Mouse (Mus musculus) heart, postnatal 0 days (tissue): ENCODE measurements at regions not wholly inside any gene's neighbourhood (a gene's known extent, or its start where the extent isn't known, plus 50 kb on each side); places are given as distances from the start of the nearest gene placed in this dataset.

Experiments used
- ATAC-seq: fragments of 200-750 bp; cut with Nextera tagmentation; 2 replicates; pipeline ENCODE4 v1.8.0; 2017; ENCODE audit warnings: low read depth, moderate number of reproducible peaks, moderate library complexity; ENCODE audit not compliant: insufficient read depth
- DNase-seq: peaks from one replicate; pipeline ENCODE4 v3.0.0-alpha.2; 2016; ENCODE audit warnings: low spot score
- H3K27ac ChIP-seq: fragments of 300-500 bp; sonication (generic); 2 replicates; pipeline ENCODE4 v1.5.1; 2014; ENCODE audit warnings: low read depth, mild to moderate bottlenecking
- H3K27me3 ChIP-seq: fragments of 300-500 bp; sonication (generic); 2 replicates; pipeline ENCODE4 v1.6.1; 2014; ENCODE audit warnings: low read length, mixed read lengths; ENCODE audit not compliant: control insufficient read depth, insufficient read depth
- H3K36me3 ChIP-seq: fragments of 300-500 bp; sonication (generic); replicated peaks from 2 replicates; pipeline ENCODE4 v1.6.1; 2014; ENCODE audit warnings: low read length, mixed read lengths; ENCODE audit not compliant: control insufficient read depth, insufficient read depth
- H3K4me1 ChIP-seq: fragments of 300-500 bp; sonication (generic); 2 replicates; pipeline ENCODE4 v1.6.1; 2014; ENCODE audit warnings: antibody characterized with exemption; ENCODE audit not compliant: control insufficient read depth, insufficient read depth
- H3K4me2 ChIP-seq: fragments of 300-500 bp; sonication (generic); 2 replicates; pipeline ENCODE4 v1.6.1; 2014; ENCODE audit warnings: low read depth, mild to moderate bottlenecking, low read length, moderate library complexity
- H3K4me3 ChIP-seq: fragments of 300-500 bp; sonication (generic); 2 replicates; pipeline ENCODE4 v1.5.1; 2014; ENCODE audit warnings: low read depth, low read length
- H3K9ac ChIP-seq: fragments of 300-500 bp; sonication (generic); replicated peaks from 2 replicates; pipeline ENCODE4 v1.6.1; 2014; ENCODE audit warnings: low read depth, low read length, mixed read lengths
- H3K9me3 ChIP-seq: fragments of 300-500 bp; sonication (generic); replicated peaks from 2 replicates; pipeline ENCODE4 v1.6.1; 2016; ENCODE audit warnings: low read length; ENCODE audit not compliant: control insufficient read depth
- CTCF ChIP-seq: IDR thresholded peaks from 2 replicates; pipeline ENCODE4 v1.5.1; 2016; ENCODE audit warnings: antibody characterized with exemption, control low read depth, low read depth
- EP300 ChIP-seq: IDR thresholded peaks from 2 replicates; pipeline ENCODE4 v1.6.1; 2016; ENCODE audit warnings: antibody characterized with exemption, low read depth
- WGBS: fragments of 180-500 bp; shearing (Covaris S2); extraction: QIAGEN DNeasy Blood & Tissue Kit; methylation state at CpG from one replicate; pipeline ENCODE4 v1.1.7; 2014; 5-methylcytosine and 5-hydroxymethylcytosine counted together

DNA sequence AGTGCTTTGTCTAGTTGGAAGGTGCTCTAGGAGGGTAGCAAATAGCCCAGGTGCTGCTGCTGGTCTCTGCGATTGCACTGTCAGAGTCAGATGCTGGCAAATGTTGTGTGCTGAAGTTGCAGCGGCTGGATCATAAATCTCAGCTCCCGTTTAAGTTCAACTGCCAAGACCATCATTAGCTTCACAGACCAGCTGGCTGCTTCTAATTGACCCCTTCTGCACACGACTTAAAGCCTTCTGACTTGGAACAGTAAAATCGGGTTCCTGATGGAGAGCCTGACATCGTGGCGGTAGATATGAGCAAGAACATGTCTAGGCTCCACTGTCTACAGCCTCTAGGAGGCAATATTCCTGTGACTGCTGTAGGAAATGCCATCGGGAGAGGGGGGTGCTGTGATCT, 416.0 kb upstream of the Slc35b3 start:
- H3K4me2 ChIP-seq, result no peak overlapping the region
- 80% methylated on average over 8 of the region's 8 CpGs for WGBS
- no peak for DNase-seq
- H3K36me3 ChIP-seq, result no peaks in the 10 kb centered on the region
- H3K9ac ChIP-seq, result no peak overlapping the region
- no peaks in the 10 kb centered on the region for H3K27me3 ChIP-seq
- no peaks in the 10 kb centered on the region for H3K9me3 ChIP-seq
- H3K4me1 ChIP-seq, result no peaks in the 10 kb centered on the region
- H3K27ac ChIP-seq, result no peak overlapping the region
- H3K4me3 ChIP-seq, result no peak overlapping the region
- no peak for TF ChIP-seq CTCF
- TF ChIP-seq EP300, result no peak
- ATAC-seq, result no peak

DNA sequence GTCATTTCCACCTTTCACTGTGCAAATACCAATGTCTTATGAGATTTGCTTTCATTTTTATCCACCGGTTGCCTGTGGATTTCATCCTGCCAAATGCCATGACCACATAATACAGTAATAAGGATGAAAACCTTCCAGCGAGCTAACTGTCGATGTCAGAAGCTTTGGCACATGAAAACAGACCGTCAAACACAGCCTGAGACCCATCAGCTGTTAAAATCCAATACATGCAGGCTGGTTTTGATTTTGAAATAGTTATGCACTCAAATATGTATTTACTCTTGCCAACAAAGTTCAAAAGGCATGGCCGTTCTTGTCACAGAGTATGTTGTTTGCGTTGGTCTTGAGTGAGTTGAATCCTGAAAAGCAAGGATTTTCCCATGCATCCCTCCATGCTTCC, 415.6 kb upstream of the Slc35b3 start:
- Histone ChIP-seq H3K9ac (no peak overlapping the region), H3K27ac (no peak overlapping the region), H3K36me3 (no peaks in the 10 kb centered on the region), H3K4me2 (no peak overlapping the region), H3K9me3 (no peaks in the 10 kb centered on the region), H3K27me3 (no peaks in the 10 kb centered on the region), H3K4me3 (no peak overlapping the region), H3K4me1 (no peaks in the 10 kb centered on the region)
- no peak for DNase-seq
- 80% methylated on average over 6 of the region's 6 CpGs for WGBS
- TF ChIP-seq CTCF (no peak), EP300 (no peak)
- no peak for ATAC-seq

GRCm38 (mm10) chr13:39372565-39372964, 411.9 kb upstream of the Slc35b3 start:
- Histone ChIP-seq H3K36me3 (no peaks in the 10 kb centered on the region), H3K27ac (no peak overlapping the region), H3K4me3 (no peak overlapping the region), H3K4me2 (no peak overlapping the region), H3K9me3 (no peaks in the 10 kb centered on the region), H3K9ac (no peak overlapping the region), H3K4me1 (no peaks in the 10 kb centered on the region), H3K27me3 (no peaks in the 10 kb centered on the region)
- no peak for TF ChIP-seq EP300
- no peak for TF ChIP-seq CTCF
- ATAC-seq, result no peak
- WGBS, result 64% methylated on average over 3 of the region's 3 CpGs
- no peak for DNase-seq

- ATAC-seq (no peak), DNase-seq (no peak)
- no peak overlapping the region for H3K9ac ChIP-seq
- no peak overlapping the region for H3K27ac ChIP-seq
- WGBS, result 47% methylated on average over 4 of the region's 4 CpGs
- no peaks in the 10 kb centered on the region for H3K27me3 ChIP-seq
- H3K9me3 ChIP-seq, result no peaks in the 10 kb centered on the region
- no peak overlapping the region for H3K4me3 ChIP-seq
- no peaks in the 10 kb centered on the region for H3K4me1 ChIP-seq
- H3K4me2 ChIP-seq, result no peak overlapping the region
- TF ChIP-seq EP300, result no peak
- no peak for TF ChIP-seq CTCF
- no peaks in the 10 kb centered on the region for H3K36me3 ChIP-seq
These were observed 403.0 kb upstream of the Slc35b3 start for GRCm38 (mm10) chr13:39363637-39364036.

DNA sequence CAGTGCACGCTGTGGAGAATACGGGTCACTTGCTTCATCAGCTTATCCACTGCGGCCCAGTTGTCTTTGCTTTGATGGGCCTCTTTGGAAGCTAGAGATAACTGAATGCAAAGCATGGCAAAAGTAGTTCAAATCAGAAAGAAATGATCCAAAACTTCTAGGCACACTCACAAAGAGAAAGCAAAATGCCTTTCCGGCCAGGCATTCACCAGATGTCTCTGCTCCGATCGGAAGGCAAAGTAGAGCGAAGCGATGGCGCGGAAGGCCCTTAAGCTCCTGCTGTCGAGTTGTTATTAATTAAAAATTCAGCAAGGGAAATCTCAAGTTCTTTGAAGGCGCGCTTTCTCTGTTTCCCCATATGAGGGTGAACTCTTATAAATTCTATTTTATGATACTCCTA, 401.9 kb upstream of the Slc35b3 start:
- TF ChIP-seq EP300 (no peak), CTCF (no peak)
- Histone ChIP-seq H3K27ac (no peak overlapping the region), H3K4me1 (no peaks in the 10 kb centered on the region), H3K4me3 (no peak overlapping the region), H3K27me3 (no peaks in the 10 kb centered on the region), H3K9ac (no peak overlapping the region), H3K36me3 (no peaks in the 10 kb centered on the region), H3K9me3 (no peaks in the 10 kb centered on the region), H3K4me2 (no peak overlapping the region)
- 88% methylated on average over 13 of the region's 13 CpGs for WGBS
- ATAC-seq (no peak), DNase-seq (no peak)

DNA sequence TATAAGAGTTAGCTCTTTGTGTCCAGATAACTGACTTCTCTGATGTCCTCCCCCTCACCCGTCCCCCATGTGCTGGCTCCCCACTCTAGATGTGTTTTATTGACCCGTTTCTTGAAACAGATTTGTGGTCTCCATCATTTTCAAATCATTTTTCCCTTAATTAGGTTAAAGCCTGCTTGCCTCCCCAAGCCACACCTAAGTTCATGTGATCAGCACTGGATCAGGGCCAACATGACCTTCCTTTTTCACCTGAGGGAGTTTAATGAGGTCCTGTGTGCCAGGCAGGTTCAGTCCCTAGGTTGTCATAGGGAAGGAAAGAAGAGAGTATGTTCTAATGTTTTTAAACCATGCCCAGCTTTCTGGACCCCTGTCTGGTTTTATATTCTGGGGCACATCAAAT, 390.9 kb upstream of the Slc35b3 start:
- ATAC-seq (no peak), DNase-seq (no peak)
- Histone ChIP-seq H3K27me3 (no peaks in the 10 kb centered on the region), H3K9ac (no peak overlapping the region), H3K4me2 (no peak overlapping the region), H3K9me3 (no peaks in the 10 kb centered on the region), H3K27ac (no peak overlapping the region), H3K4me3 (no peak overlapping the region), H3K4me1 (no peaks in the 10 kb centered on the region), H3K36me3 (no peaks in the 10 kb centered on the region)
- TF ChIP-seq EP300 (no peak), CTCF (no peak)
- 52% methylated on average over 2 of the region's 2 CpGs for WGBS
